Mouse (Mus musculus) embryo, embryonic 11 days (tissue): ENCODE data around the gene Hmgn5.

Source experiments
- DNase-seq: peaks from one replicate; pipeline ENCODE4 v3.0.0-alpha.2; 2015

Gene Hmgn5

DNA sequence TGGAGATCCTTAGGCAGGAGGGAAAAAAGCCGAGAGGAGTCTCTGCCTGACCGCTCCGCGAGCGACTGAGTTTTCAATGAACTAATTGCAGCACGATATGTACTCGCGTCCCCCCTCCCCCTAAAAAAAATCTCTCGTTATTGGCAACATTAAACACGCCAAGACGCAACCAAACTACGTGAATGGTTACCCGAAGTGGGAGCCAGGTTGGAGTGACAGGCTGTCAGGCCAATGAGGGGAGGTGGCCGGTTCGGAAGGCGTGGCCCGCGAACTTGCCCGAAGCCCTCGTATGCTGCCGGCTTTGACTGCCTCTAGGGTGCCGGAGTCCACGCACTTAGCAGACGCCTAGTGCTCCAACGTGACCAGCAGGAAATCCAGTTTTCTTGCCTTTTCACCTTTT is at the start of gene Hmgn5:
Hmgn5 (minus strand) TSS at position 122 of the 400 bp plus-strand sequence.
- peak; percentile 90 for DNase-seq

DNA sequence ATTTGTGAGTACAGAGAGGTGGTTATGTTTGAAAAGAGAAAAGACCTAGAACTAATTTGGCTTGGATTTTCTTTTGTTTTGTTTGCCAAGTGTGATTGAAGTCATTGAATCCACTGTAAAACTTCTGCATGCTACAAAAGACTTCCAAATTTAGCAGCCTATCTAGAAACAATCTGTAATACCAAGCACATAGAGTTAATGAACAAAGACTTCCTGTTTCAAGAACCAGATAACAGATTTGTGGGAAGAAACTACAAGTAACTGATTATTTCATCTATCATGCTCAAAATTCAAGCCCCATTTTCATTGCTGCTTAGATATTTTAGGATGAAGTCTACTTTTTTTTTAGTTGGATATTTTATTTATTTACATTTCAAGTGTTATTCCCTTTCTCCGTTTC is 34.6 kb upstream of the Hmgn5 start:
- DNase-seq: no peak

DNA sequence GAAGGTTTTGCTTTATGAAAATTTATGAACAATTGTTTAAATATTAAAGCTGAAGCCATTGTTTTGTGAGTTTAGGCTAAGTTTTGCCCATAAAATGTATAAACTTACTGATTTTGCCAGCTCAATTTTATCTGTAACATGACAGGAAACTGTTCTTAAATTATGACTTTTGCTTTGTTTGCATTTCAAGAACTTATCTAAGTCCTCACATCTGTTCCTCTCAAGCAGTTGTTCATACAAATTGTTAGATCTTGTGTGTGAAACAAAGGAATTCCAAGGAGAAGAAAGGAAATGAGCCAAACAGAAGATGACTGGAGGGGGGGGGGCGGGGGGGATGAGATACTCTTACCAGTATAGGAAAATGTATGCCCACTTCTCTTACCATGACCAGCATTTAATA is 13.0 kb upstream of the Hmgn5 start:
- DNase-seq: no peak

DNA sequence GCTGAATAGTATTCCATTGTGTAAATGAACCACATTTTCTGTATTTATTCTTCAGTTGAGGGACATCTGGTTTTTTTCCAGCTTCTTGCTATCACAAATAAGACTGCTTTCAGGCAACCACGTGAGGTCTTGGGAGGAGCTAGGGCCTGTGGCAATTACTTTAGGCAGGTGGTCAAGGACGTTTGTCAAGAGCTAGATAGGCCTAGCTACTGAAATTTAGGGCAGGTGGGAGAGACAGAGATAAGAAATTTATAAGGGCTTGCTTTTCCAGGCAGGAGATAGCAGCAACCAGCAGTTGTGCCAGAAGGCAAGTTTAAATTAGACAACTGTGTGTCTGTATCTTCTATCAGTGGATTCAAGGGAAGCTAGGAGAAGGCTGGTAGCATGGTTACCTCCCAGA is 7.7 kb upstream of the Hmgn5 start:
- DNase-seq: no peak

DNA sequence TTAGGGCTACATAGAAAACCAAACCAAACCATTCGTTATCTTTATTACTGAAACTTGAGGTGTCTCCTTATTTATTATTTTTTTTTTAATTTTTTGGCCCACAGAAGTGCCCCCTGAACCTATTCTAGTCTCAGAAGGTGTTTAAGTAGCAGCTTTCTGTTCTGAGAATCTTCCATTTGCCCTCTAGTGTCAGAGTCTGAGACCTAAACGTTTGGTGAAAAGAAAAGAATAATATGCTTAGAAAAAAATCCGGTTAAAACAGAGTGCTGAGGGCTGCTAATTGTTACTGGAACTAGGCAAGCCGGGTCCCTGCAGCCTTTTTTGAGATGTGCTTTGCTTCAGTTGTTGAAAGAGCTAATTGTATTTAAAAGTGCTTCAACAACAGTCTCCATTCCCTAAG is 962 bp upstream of the Hmgn5 start:
- DNase-seq: peak; percentile 9

DNA sequence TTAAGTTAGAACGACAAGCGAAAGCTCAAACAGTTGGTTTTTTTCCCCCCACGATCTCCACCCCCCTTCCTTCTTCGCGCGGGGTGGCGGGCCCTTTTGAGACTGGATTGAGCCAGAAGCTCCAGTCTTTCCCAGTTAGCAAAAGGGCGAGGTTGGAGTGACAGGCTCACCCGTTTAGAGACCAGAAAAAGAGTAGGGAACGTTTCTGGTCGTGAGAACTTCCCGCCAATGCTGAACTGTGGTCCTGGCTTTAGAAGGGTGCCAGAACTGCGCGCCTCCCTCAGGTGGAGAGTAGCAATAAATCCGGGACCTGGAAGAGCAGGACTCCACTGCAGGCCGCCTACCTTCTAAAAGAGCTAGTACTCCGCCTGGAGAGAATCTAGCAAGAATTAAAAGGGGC is 482 bp upstream of the Hmgn5 start:
- peak; percentile 57 for DNase-seq

DNA sequence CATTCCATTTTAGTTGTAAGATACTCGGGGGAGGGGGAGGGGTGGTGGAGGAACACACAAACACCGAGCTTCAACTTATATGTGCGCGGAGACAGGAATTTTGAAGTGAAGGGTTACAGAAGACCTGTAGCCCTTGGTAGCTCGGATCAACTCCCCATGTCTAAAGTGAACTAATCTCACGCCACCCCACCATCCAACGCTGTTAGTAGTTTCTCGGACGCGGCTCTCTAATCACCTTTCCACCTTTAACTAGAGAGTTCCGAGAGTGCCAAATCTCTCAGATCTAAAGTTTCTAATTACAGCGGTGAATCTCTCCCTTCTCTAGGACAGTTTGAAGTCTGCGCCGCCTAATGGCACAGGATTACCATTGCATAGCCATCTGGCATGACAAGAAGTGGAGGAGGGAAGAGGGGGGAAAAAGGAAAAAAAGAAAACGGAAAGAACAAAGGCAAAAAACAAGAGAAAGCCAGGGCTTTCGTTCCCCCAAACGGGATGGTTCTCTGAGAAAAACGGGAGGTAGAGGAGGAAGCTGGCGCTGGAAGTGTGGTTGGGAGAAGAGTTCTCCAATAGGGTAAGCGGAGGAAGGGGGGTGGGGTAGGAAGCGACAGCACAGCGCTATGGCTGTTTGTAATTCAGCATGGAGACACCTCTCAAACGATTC is 703 bp downstream of the Hmgn5 start:
- DNase-seq: peak; percentile 73

DNA sequence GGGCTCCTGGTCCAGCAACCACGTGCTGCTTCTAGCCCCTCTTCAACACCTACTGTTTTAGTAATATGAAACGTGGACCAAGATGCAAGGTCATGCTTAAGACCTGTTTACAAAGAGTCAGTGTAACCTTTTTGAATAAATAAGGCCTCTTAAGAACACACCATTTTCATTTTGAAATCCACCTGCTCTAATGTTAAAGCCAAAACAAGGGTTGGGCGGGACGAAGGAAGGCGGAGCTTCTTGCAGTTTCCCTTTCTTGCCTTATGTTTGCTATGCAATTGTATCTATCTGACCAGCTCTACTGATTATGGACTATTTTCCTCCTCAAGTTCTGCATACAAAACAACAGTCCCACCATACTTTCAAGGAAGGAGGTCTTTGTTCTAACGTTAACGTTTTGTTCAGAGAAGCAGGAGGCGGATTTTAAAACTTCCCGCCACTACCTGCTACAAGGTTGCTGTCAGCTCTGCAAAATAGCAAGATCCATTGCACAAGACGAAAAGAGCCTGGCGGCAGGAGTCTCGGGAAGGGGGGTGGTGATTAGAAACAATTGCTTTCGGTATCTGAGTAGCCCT is 1.5 kb downstream of the Hmgn5 start:
- peak; percentile 21 for DNase-seq

DNA sequence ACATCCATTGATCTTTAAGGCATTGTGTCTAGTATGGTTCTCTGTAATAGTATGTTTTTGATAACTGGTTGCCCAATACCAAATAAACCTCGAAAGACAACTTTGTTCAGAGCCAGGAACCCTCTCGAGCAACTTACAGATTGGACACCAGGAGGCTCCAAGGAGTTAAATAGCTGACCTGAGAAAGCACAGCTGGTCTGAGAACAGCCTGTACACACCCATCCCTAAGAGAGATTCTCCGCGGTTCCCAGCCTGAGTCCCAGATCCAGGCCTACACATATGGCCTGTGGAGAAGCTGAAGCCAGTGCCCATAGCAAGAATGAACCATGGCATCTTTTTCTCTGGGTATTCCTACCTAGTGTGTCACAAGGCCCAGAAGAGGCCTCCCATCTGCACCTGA is 11.9 kb downstream of the Hmgn5 start:
- DNase-seq: peak; percentile 2
